Mouse (Mus musculus) limb, embryonic 15.5 days (tissue): ENCODE measurements around the gene Cdc25a. TPM values are rescaled to one million over a fixed set of nuclear protein-coding genes. Genes with fewer than 3 reads are reported as not detected.

ENCODE experiments used
- ATAC-seq: fragments of 200-750 bp; cut with Nextera tagmentation; 2 replicates; pipeline ENCODE4 v1.8.0; 2017; ENCODE audit warnings: low read depth, moderate TSS enrichment; ENCODE audit not compliant: insufficient number of reproducible peaks, low FRiP score, low TSS enrichment
- H3K27ac ChIP-seq: fragments of 300-500 bp; sonication (generic); 2 replicates; pipeline ENCODE4 v1.5.1; 2015; ENCODE audit warnings: moderate library complexity, mild to moderate bottlenecking, inconsistent platforms
- H3K27me3 ChIP-seq: fragments of 300-500 bp; sonication (generic); 2 replicates; pipeline ENCODE4 v1.6.1; 2015; ENCODE audit warnings: inconsistent platforms
- H3K36me3 ChIP-seq: fragments of 300-500 bp; sonication (generic); 2 replicates; pipeline ENCODE4 v1.6.1; 2015; ENCODE audit warnings: inconsistent platforms
- H3K4me1 ChIP-seq: fragments of 300-500 bp; sonication (generic); 2 replicates; pipeline ENCODE4 v1.6.1; 2015; ENCODE audit warnings: inconsistent platforms
- H3K4me2 ChIP-seq: fragments of 300-500 bp; sonication (generic); 2 replicates; pipeline ENCODE4 v1.6.1; 2015; ENCODE audit warnings: mild to moderate bottlenecking, inconsistent platforms
- H3K4me3 ChIP-seq: fragments of 300-500 bp; sonication (generic); 2 replicates; pipeline ENCODE4 v1.5.1; 2015; ENCODE audit warnings: mild to moderate bottlenecking, inconsistent platforms
- H3K9ac ChIP-seq: fragments of 300-500 bp; sonication (generic); 2 replicates; pipeline ENCODE4 v1.6.1; 2015; ENCODE audit warnings: inconsistent platforms
- H3K9me3 ChIP-seq: fragments of 300-500 bp; sonication (generic); 2 replicates; pipeline ENCODE4 v1.6.1; 2016; ENCODE audit warnings: inconsistent platforms
- WGBS: fragments of 180-500 bp; shearing (Covaris S2); methylation state at CpG from one replicate; pipeline ENCODE4 v1.1.7; 2015; 5-methylcytosine and 5-hydroxymethylcytosine counted together
- polyA plus RNA-seq: library from polyadenylated mRNA; unstranded; fragments of >200 nt; fragmentation: Nextera tagmentation; extraction: Ambion mirVana; gene quantifications from 2 replicates; pipeline ENCODE4 v1.2.1, GENCODE M21; 2015

Cdc25a gene
- polyA plus RNA-seq, 1 experiment from 2014 or later, result 27.1 TPM

DNA sequence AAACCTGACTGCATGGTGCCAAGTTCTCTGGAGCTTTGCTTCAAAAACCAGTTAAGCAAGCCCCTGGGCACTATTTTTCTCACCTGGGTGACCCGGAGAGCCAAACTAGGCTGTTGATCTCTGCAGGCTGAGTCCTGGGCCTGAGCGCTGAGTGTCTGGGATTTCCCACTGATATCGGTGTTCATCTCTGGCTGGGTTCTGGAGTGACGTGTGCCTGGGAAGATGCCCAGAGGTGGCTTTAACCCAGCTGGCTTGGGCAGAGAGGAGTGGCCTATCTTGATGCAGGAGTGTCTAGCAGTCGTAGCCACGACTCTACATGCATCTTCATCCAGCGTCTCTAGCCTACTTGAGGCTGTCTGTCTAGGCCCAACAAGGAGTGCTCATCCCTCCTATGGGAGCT is 36.4 kb downstream of the Cdc25a start:
- Histone ChIP-seq H3K27ac (no peak overlapping the region), H3K9ac (no peak overlapping the region), H3K4me3 (no peak overlapping the region), H3K27me3 (no peaks in the 10 kb centered on the region), H3K4me2 (no peak overlapping the region), H3K4me1 (0 out of 2 replicates have a peak, but pooled peaks cover 2% of the 10 kb centered on the region), H3K36me3 (no peaks in the 10 kb centered on the region), H3K9me3 (no peaks in the 10 kb centered on the region)
- WGBS, result 80% methylated on average over 7 of the region's 7 CpGs
- ATAC-seq, result no peak

DNA sequence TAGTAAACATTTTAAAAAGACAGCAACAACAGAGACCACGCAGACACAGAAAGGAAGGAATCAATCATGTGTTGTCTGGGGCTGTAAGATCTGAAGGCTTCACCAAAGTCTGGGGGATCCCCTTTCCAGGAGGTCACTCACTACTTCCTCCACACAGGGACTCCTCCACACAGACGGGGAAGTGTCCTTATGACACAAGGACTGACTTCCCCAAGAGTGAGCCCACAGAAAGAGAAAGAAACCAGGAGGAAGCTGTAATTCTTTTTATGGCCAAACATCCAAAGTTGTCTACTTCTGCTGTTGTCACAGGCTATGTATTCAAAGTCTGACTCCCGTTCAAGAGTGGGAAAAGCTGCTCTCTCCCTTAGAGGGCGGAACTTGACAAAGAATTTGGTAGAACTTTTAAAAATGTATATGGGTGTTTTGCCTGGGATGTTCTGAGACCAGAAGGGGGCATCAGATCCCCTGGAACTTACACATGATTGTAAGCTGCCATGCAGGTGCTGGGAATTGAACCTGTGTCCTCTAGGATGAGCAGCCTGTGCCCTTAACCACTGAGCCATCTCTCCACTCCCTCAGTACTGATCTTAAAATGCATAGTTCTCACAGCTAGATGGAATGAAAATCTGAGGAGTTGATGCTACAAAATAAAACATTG is 39.0 kb downstream of the Cdc25a start:
- ATAC-seq, result no peak
- Histone ChIP-seq H3K27ac (no peak overlapping the region), H3K4me3 (no peak overlapping the region), H3K4me1 (no peaks in the 10 kb centered on the region), H3K9me3 (no peaks in the 10 kb centered on the region), H3K27me3 (no peaks in the 10 kb centered on the region), H3K9ac (no peak overlapping the region), H3K36me3 (no peaks in the 10 kb centered on the region), H3K4me2 (no peak overlapping the region)
- 61% methylated on average over 4 of the region's 4 CpGs for WGBS

DNA sequence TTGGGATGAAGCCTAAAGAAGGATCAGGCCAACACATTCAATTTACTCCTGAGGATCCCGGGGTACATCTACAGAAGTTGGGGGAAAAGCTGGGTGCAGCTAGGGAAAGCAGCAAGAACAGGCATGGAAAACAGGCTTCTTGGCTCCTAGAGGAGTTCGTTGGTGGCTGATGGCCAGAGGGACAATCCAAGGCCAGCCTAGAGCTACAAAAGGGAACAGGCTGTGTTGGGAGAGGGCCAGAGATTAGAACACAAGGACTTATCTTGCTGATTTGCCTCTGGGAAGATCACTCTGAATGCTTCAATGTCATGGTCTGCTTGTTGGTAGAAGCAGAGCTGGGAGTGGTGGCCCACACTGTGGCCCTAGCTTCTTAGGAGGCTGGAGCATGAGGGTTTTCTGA is 42.6 kb downstream of the Cdc25a start:
- no peaks in the 10 kb centered on the region for H3K27me3 ChIP-seq
- H3K9me3 ChIP-seq, result no peaks in the 10 kb centered on the region
- no peaks in the 10 kb centered on the region for H3K4me1 ChIP-seq
- H3K27ac ChIP-seq, result no peak overlapping the region
- no peak for ATAC-seq
- H3K4me3 ChIP-seq, result no peak overlapping the region
- no peak overlapping the region for H3K9ac ChIP-seq
- WGBS, result 80% methylated on average over 2 of the region's 2 CpGs
- no peak overlapping the region for H3K4me2 ChIP-seq
- H3K36me3 ChIP-seq, result no peaks in the 10 kb centered on the region

DNA sequence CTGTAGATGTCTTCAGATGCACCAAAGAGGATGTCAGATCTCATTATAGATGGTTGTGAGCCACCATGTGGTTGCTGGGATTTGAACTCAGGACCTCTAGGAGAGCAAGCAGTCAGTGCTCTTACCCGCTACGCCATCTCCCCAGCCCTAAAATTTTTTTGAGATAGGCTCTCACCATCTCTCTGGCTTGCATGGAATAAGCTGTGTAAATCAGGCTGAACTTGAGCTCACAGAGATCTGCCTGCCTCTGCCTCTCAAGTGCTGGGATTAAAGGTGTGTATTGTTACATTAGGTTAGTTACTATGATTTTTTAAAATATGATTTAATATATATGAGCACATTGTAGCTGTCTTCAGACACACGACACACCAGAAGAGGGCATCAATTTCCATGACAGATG is 53.8 kb downstream of the Cdc25a start:
- Histone ChIP-seq H3K27ac (no peak overlapping the region), H3K4me2 (no peak overlapping the region), H3K9ac (no peak overlapping the region), H3K4me1 (peaks cover 9% of the 10 kb centered on the region), H3K36me3 (no peaks in the 10 kb centered on the region), H3K4me3 (no peak overlapping the region), H3K27me3 (no peaks in the 10 kb centered on the region), H3K9me3 (no peaks in the 10 kb centered on the region)
- no peak for ATAC-seq
- 97% methylated on average over 3 of the region's 3 CpGs for WGBS

DNA sequence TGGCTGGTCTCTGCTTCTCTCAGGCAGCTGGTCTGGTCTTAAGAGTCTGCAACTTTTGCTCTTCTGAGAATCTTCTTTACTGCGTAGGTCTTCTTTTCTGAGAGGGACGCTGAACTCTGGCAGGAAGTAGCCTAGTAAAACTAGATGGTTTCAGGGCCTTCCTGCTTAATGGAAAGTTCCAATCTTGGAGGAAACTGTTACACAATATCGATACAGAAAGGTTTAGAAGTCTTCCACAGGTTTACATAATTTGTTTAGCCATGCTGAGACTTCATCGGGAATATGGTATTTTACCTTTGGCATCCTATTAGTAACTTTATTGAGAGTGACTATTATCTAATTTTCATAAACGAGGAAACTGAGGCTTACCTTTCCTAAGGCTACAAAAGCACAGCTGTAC is 54.7 kb downstream of the Cdc25a start:
- peaks cover 11% of the 10 kb centered on the region for H3K4me1 ChIP-seq
- no peak for ATAC-seq
- H3K4me3 ChIP-seq, result no peak overlapping the region
- no peak overlapping the region for H3K27ac ChIP-seq
- H3K27me3 ChIP-seq, result no peaks in the 10 kb centered on the region
- H3K9ac ChIP-seq, result no peak overlapping the region
- H3K9me3 ChIP-seq, result no peaks in the 10 kb centered on the region
- 88% methylated on average over 5 of the region's 5 CpGs for WGBS
- H3K36me3 ChIP-seq, result no peaks in the 10 kb centered on the region
- H3K4me2 ChIP-seq, result no peak overlapping the region

DNA sequence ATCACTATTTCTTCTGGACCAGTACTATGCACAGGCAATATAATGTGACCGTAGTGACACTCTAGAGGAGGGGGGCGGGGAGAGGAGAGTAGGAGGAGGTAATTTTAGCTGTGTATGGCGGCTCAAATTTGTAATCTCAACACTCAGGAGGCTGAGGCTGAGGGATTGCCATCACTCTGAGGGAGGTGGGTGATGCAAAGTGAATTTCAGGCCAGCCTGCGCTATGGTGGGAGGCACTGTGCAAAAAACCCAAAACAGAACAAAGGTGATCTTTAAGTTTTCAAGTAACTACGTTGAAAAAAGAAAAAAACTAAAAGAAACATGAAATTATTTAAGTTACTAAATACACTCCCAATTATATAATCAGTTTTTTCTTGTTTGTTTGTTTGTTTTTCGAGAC is 55.4 kb downstream of the Cdc25a start:
- Histone ChIP-seq H3K27ac (peak overlapping the region; percentile 96), H3K4me3 (peak overlapping the region; percentile 83), H3K4me2 (peak overlapping the region; percentile 71), H3K36me3 (no peaks in the 10 kb centered on the region), H3K9me3 (no peaks in the 10 kb centered on the region), H3K27me3 (no peaks in the 10 kb centered on the region), H3K9ac (0 out of 2 replicates have a peak overlapping the region, but pooled peaks have one; percentile 20), H3K4me1 (peaks cover 11% of the 10 kb centered on the region)
- 63% methylated on average over 6 of the region's 6 CpGs for WGBS
- ATAC-seq, result no peak

DNA sequence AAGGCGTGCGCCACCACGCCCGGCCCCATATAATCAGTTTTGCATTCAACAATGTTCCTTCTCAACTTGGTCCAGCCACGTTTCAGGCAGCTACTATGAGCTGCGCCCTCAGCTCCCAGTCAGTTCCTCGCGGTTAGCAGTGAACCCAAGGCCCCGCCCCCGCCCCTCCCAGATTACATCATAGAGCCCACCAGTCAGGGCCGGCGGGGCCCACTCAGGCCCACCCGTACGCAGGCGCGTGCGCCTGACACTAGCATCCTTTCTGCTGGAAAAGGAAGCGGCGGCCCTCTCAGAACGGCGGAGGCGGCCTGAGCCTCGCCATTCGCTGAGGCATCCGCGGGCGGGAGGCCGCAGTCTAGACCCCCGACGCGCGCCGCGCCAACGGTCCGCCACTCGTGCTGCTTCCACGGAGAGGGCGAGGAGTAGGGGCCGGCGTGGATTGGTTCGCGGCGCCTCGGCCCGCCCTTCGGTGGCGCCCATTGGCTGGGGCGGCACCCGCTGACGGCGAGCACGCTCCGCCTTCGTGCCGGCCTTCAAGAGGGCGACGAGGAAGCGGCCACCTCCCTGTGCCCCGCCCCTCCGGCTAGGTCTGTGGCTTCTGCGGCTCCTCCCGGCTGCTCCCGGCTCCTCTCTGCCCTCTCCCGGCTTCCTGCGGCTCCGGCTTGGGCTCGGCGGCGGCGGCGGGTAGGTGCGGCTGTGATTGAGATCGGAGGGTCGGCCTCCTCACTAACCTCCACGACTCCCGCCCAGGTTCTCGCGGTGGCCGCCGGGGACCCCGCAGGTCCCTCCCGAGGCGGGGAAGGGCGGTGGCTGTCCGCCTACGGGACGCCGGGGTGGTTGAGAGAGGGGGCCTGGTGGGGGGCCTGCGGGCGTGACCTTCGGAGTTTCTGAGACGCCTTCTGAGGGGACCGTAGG is 56.1 kb downstream of the Cdc25a start, which contains the start of gene Map4:
TSS of gene Map4 (plus strand) at position 204 of the 915 bp plus-strand sequence.
- no peaks in the 10 kb centered on the region for H3K27me3 ChIP-seq
- no peaks in the 10 kb centered on the region for H3K9me3 ChIP-seq
- H3K4me2 ChIP-seq, result peak within 1 kb of the TSS; percentile 71
- peak within 1 kb of the TSS; percentile 96 for H3K27ac ChIP-seq
- no peaks in the 10 kb centered on the region for H3K36me3 ChIP-seq
- under 1% methylated on average over 91 of the region's 94 CpGs for WGBS
- peak within 1 kb of the TSS; percentile 87 for H3K9ac ChIP-seq
- peaks cover 11% of the 10 kb centered on the region for H3K4me1 ChIP-seq
- ATAC-seq, result peak; percentile 97
- peak within 1 kb of the TSS; percentile 83 for H3K4me3 ChIP-seq

DNA sequence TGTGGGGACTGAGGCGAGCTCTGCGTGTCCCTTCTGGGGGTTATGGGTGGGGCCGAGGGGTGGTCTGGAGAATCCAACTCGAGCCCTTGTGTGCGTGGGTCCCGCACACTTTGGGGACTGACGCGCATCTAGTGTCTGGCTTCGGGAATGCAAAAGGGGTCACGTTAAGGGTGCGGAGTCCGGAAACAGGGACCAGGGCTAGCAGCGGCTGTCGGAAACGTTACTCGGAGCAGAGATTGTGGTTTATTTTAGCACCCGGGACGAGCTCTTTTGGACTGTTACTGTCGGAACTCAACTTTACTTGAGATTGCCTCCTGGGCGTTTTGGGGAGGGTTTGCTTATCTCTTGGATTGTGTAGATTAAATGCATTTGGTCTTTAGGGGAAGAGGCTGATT is 57.0 kb downstream of the Cdc25a start:
- H3K27me3 ChIP-seq, result no peaks in the 10 kb centered on the region
- H3K9ac ChIP-seq, result peak overlapping the region; percentile 87
- no peak for ATAC-seq
- peaks cover 11% of the 10 kb centered on the region for H3K4me1 ChIP-seq
- H3K4me2 ChIP-seq, result peak overlapping the region; percentile 71
- H3K4me3 ChIP-seq, result peak overlapping the region; percentile 83
- no peaks in the 10 kb centered on the region for H3K36me3 ChIP-seq
- H3K27ac ChIP-seq, result peak overlapping the region; percentile 96
- H3K9me3 ChIP-seq, result no peaks in the 10 kb centered on the region
- under 1% methylated on average over 20 of the region's 20 CpGs for WGBS

DNA sequence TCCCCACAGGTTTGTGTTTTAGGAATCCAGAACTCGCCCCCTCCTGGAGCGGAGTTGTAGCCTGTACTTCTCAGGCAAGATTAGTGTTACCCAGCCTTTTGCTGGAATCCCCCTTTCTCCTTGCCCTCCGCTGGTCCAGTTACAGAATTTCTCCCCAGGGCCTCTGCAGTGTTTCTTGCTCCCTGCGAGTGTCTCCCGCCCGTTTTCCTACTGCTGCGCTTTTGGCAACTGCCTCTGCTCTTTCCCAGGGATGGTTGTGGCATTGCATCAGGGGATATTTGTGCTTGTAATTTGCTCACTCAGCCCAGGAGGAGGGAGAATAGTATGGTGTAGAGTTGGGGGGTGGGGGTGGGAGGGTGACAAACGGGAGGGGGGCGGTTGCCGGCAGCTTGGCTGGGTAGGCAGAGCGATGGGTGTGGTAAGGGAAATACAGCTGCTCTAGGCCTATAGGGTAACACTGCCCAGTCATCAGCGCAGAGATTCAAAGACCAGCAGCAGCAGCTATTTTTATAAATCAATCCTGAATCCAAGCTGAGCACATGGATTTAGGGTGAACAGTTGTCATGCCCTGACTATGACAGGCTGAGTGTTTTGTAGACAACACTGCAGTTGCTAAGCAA is 57.5 kb downstream of the Cdc25a start:
- H3K27ac ChIP-seq, result peak overlapping the region; percentile 96
- peak overlapping the region; percentile 83 for H3K4me3 ChIP-seq
- ATAC-seq, result 0 out of 2 replicates have a peak, but pooled peaks have one; percentile 12
- peak overlapping the region; percentile 87 for H3K9ac ChIP-seq
- H3K9me3 ChIP-seq, result no peaks in the 10 kb centered on the region
- no peaks in the 10 kb centered on the region for H3K36me3 ChIP-seq
- peaks cover 11% of the 10 kb centered on the region for H3K4me1 ChIP-seq
- under 1% methylated on average over 12 of the region's 12 CpGs for WGBS
- no peaks in the 10 kb centered on the region for H3K27me3 ChIP-seq
- H3K4me2 ChIP-seq, result peak overlapping the region; percentile 71

DNA sequence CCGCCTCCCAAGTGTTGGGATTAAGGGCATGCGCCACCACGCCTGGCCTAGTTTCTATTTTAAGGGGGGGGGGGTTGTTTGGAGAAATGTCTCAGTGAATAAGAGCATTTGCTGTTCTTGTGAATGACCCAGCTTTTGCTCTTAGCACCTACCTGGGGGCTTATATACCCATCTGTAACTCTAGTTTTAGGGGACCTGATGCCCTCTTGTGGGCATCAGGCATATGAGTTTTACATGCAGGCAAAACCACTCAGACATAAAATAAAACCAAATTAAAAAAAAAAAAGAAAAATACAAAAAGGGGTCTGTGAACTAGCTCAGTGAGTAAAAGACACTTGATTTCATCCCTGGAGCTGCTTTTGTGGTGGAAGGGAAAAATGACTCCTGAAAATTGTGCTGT is 64.0 kb downstream of the Cdc25a start:
- 90% methylated on average over 3 of the region's 3 CpGs for WGBS
- Histone ChIP-seq H3K9ac (no peak overlapping the region), H3K36me3 (no peaks in the 10 kb centered on the region), H3K4me1 (peaks cover 2% of the 10 kb centered on the region; the same call in 1 of the 2 replicates), H3K4me3 (no peak overlapping the region), H3K9me3 (no peaks in the 10 kb centered on the region), H3K27me3 (no peaks in the 10 kb centered on the region), H3K4me2 (no peak overlapping the region), H3K27ac (no peak overlapping the region)
- ATAC-seq, result no peak

DNA sequence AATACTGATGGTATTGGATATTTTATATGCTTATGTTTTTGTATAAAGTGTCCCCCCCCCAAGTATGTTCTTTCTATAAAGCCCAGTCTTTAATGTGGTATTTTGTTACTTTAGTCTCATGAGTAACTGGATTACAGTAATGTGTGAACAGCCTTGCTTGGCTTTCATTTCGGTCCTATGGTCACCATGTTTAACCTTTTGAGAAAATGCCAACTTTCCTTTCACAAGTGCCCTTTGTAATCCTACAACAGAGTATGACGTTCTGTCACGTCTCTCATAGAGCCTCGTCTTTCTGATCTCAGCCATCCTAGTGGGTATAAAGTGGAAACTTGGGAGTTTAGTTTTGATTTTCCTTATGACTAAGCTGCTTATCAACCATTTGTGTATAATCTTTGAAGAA is 67.4 kb downstream of the Cdc25a start:
- Histone ChIP-seq H3K36me3 (no peaks in the 10 kb centered on the region), H3K4me2 (no peak overlapping the region), H3K27me3 (no peaks in the 10 kb centered on the region), H3K27ac (no peak overlapping the region), H3K4me3 (no peak overlapping the region), H3K9ac (no peak overlapping the region), H3K9me3 (no peaks in the 10 kb centered on the region), H3K4me1 (no peaks in the 10 kb centered on the region)
- no peak for ATAC-seq
- WGBS, result 76% methylated on average over 4 of the region's 4 CpGs
